ENCODE assay signal across 14 mouse cellular contexts in the genomic region with DNA sequence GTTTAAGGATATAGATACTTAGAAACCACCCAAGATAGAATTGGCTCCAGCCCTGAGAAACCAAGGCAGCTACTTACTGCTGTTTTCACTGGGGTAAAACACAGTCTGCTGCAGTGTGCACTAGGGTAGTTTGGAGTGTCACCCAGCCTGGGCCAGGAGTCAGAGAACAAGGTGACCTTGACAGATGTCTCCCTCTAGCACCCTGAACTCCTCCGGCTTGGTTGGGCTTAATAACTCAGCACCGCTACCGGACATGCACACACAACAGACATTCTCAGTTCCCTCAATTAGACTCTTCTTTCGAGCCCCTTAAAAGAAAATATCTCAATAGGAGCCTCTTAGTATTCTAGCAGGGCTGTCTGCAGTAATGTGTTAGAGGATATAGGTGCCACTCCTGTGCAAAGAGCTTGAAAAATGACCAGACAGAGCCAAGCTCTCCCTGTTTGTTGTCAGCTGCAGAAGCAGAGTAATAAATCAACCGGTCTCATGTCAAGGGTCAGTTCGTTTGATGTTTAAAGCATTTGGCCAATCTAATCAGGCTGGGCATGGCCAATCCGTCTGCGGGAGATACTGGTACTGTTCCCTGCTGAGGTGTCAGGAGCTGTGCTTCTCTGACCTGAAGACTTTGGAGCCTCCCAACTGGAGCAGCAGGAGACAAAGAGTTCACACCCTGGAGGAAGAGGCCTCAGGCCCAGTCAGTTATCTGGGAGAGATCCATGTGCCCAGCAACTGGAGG.
DNase-seq lines count a peak whose midpoint lies in the region; ATAC-seq lines count a peak whose summit lies in the region.
"Had no signal": no experiment of that assay in that cellular context is flagged by ENCODE, and none has a peak within 500 bp of the region (broad histone marks: within the 10 kb centered on the region; RNA-seq: fewer than 3 reads in every experiment).

No protein-coding gene starts in this region.

- H3K4me1 ChIP-seq in forebrain, embryonic 10.5 days: peaks cover 26% of the 10 kb centered on the region
- H3K4me1 ChIP-seq in forebrain, embryonic 12.5 days: peaks cover 38% of the 10 kb centered on the region
- peaks cover 17% of the 10 kb centered on the region for H3K4me1 ChIP-seq in hindbrain, embryonic 16.5 days (ENCODE audit: control insufficient read depth, insufficient read depth, low read depth, low read length)
- H3K4me1 ChIP-seq: megakaryocyte, embryonic 14.5 days had no signal

- WGBS in forebrain, embryonic 10.5 days: 82% methylated on average over 8 of the region's 8 CpGs
- 71% methylated on average over 8 of the region's 8 CpGs for WGBS in forebrain, embryonic 12.5 days
- 34% methylated on average over 8 of the region's 8 CpGs for WGBS in hindbrain, embryonic 16.5 days

- no peak for DNase-seq in forebrain, embryonic 10.5 days (ENCODE audit: extremely low spot score, low spot score)
- peak; percentile 5 for DNase-seq in kidney, adult 9 months
- no peak for DNase-seq in kidney, postnatal 25 days
- peak; percentile 85 for DNase-seq in embryo, embryonic 10 days (ENCODE audit: low spot score)
- no peak for DNase-seq in right cerebral cortex, postnatal 10 days (ENCODE audit: low spot score in 2 of 2)
- DNase-seq: cerebellum, adult 8-10 months; right cerebral cortex, postnatal 25 days; thymus, postnatal 25 days had no signal

- H3K4me2 ChIP-seq in forebrain, embryonic 12.5 days: no peak overlapping the region
- no peak overlapping the region for H3K4me2 ChIP-seq in hindbrain, embryonic 16.5 days (ENCODE audit: low read length)
- H3K4me2 ChIP-seq: embryonic facial prominence, embryonic 13.5 days; neural tube, embryonic 12.5 days had no signal

- peak overlapping the region; percentile 25; the same call in 1 of the 2 replicates for H3K27ac ChIP-seq in forebrain, embryonic 10.5 days
- H3K27ac ChIP-seq in forebrain, embryonic 12.5 days: no peak overlapping the region
- H3K27ac ChIP-seq in hindbrain, embryonic 16.5 days (ENCODE audit: low read depth, low read length): peak overlapping the region; percentile 16
- H3K27ac ChIP-seq: embryonic facial prominence, embryonic 13.5 days; neural tube, embryonic 12.5 days had no signal

- peaks cover 18% of the 10 kb centered on the region for H3K27me3 ChIP-seq in forebrain, embryonic 10.5 days (ENCODE audit: poor library complexity, severe bottlenecking)
- H3K27me3 ChIP-seq in forebrain, embryonic 12.5 days: peaks cover 2% of the 10 kb centered on the region; the same call in 1 of the 2 replicates
- no peaks in the 10 kb centered on the region for H3K27me3 ChIP-seq in hindbrain, embryonic 16.5 days (replicated peaks; ENCODE audit: control insufficient read depth, insufficient read depth, low read length)
- H3K27me3 ChIP-seq: embryonic facial prominence, embryonic 13.5 days; neural tube, embryonic 12.5 days had no signal

- no peak overlapping the region for H3K4me3 ChIP-seq in forebrain, embryonic 10.5 days
- no peak overlapping the region for H3K4me3 ChIP-seq in forebrain, embryonic 12.5 days (replicated peaks)
- H3K4me3 ChIP-seq in hindbrain, embryonic 16.5 days (ENCODE audit: low read length): no peak overlapping the region
- H3K4me3 ChIP-seq: embryonic facial prominence, embryonic 13.5 days; megakaryocyte, embryonic 14.5 days; neural tube, embryonic 12.5 days had no signal

- no peaks in the 10 kb centered on the region for H3K36me3 ChIP-seq in forebrain, embryonic 10.5 days (replicated peaks)
- H3K36me3 ChIP-seq in forebrain, embryonic 12.5 days (replicated peaks): no peaks in the 10 kb centered on the region
- H3K36me3 ChIP-seq in hindbrain, embryonic 16.5 days (ENCODE audit: control insufficient read depth, insufficient read depth, low read length): no peaks in the 10 kb centered on the region
- H3K36me3 ChIP-seq: embryonic facial prominence, embryonic 13.5 days; neural tube, embryonic 12.5 days had no signal

- ATAC-seq in forebrain, embryonic 12.5 days (ENCODE audit: low FRiP score): no peak
- peak; percentile 57 for ATAC-seq in hindbrain, embryonic 16.5 days
- ATAC-seq in erythroblast, adult 5-6 weeks (replicated peaks; ENCODE audit: low FRiP score, poor library complexity, severe bottlenecking): no peak

- H3K9ac ChIP-seq in forebrain, embryonic 12.5 days: no peak overlapping the region
- H3K9ac ChIP-seq in hindbrain, embryonic 16.5 days (ENCODE audit: low read depth, low read length): no peak overlapping the region
- H3K9ac ChIP-seq: neural tube, embryonic 12.5 days had no signal

- no peaks in the 10 kb centered on the region for H3K9me3 ChIP-seq in forebrain, embryonic 10.5 days
- no peaks in the 10 kb centered on the region for H3K9me3 ChIP-seq in forebrain, embryonic 12.5 days
- H3K9me3 ChIP-seq in hindbrain, embryonic 16.5 days (ENCODE audit: control insufficient read depth, low read length): no peaks in the 10 kb centered on the region
- H3K9me3 ChIP-seq: embryonic facial prominence, embryonic 13.5 days; megakaryocyte, embryonic 14.5 days; neural tube, embryonic 12.5 days had no signal

Comparison
In these comparisons a context has a peak if more than half of its experiments do, and no peak if none do; other contexts are left out.
1. DNase-seq: peak in kidney, adult 9 months (single experiment) and embryo, embryonic 10 days (single experiment); none in forebrain, embryonic 10.5 days (single experiment), kidney, postnatal 25 days (0 of 2) and right cerebral cortex, postnatal 10 days (0 of 2).